Mouse (Mus musculus) embryonic facial prominence, embryonic 10.5 days (tissue): ENCODE measurements around the gene Zbed4. TPM values are rescaled to one million over a fixed set of nuclear protein-coding genes. Genes with fewer than 3 reads are reported as not detected.
"Not testable (repeated sequence)": the region's sequence is repeated elsewhere in the genome, so short reads cannot be mapped to it uniquely, and the experiment has no call there.

Source experiments
- DNase-seq: peaks from one replicate; pipeline ENCODE4 v3.0.0-alpha.2; 2017; ENCODE audit warnings: low spot score
- H3K27ac ChIP-seq: fragments of 300-500 bp; sonication (generic); replicated peaks from 2 replicates; pipeline ENCODE4 v1.5.1; 2016; ENCODE audit warnings: mild to moderate bottlenecking
- H3K27me3 ChIP-seq: fragments of 300-500 bp; sonication (generic); replicated peaks from 2 replicates; pipeline ENCODE4 v1.6.1; 2016; ENCODE audit warnings: low read depth, mild to moderate bottlenecking; ENCODE audit not compliant: poor library complexity, severe bottlenecking
- H3K36me3 ChIP-seq: fragments of 300-500 bp; sonication (generic); replicated peaks from 2 replicates; pipeline ENCODE4 v1.6.1; 2016; ENCODE audit warnings: mild to moderate bottlenecking, moderate library complexity
- H3K4me1 ChIP-seq: fragments of 300-500 bp; sonication (generic); 2 replicates; pipeline ENCODE4 v1.6.1; 2016
- H3K4me3 ChIP-seq: fragments of 300-500 bp; sonication (generic); 2 replicates; pipeline ENCODE4 v1.5.1; 2016; ENCODE audit warnings: mild to moderate bottlenecking, moderate library complexity
- H3K9me3 ChIP-seq: fragments of 300-500 bp; sonication (generic); 2 replicates; pipeline ENCODE4 v1.6.1; 2016; ENCODE audit warnings: mild to moderate bottlenecking
- WGBS: fragments of 180-500 bp; shearing (Covaris S2); methylation state at CpG from one replicate; pipeline ENCODE4 v1.1.7; 2016; 5-methylcytosine and 5-hydroxymethylcytosine counted together
- polyA plus RNA-seq: library from polyadenylated mRNA; unstranded; fragments of >200 nt; fragmentation: Nextera tagmentation; extraction: Ambion mirVana; gene quantifications from 2 replicates; pipeline ENCODE4 v1.2.1, GENCODE M21; 2016

Gene Zbed4
- polyA plus RNA-seq, 1 experiment from 2014 or later = 38.5 TPM

DNA sequence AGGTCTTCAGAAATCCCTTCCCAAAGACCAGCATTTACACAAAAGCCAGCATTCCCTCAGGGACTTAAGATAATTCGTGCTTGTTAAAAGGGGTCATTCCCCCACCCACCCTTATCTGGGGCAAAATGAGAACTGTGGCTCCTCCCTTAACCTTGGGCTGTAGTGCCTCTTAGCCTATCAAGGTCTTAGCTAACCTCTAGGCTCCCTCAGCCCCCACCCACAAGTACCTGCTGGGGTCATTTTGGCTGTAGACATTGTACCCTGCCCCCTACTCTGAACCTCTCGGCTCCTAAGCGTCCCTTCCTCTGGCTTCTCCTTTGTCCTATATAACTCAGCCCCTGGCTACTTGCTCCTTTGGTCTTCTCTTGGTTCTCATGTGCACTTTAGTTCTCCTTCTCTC lies 5.5 kb upstream of the Zbed4 start:
- peaks cover 9% of the 10 kb centered on the region for H3K4me1 ChIP-seq
- no peaks in the 10 kb centered on the region for H3K36me3 ChIP-seq
- no peaks in the 10 kb centered on the region for H3K27me3 ChIP-seq
- WGBS = 48% methylated on average over 3 of the region's 3 CpGs
- no peak overlapping the region for H3K27ac ChIP-seq
- DNase-seq = no peak
- H3K9me3 ChIP-seq = no peaks in the 10 kb centered on the region
- no peak overlapping the region for H3K4me3 ChIP-seq

- H3K9me3 ChIP-seq, H3K27ac ChIP-seq, H3K27me3 ChIP-seq, H3K36me3 ChIP-seq, H3K4me3 ChIP-seq, DNase-seq: not testable (repeated sequence)
- 92% methylated on average over 8 of the region's 8 CpGs for WGBS
- H3K4me1 ChIP-seq = peaks cover 19% of the 10 kb centered on the region
Measured at GRCm38 (mm10) chr15:88749617-88750016, 1.8 kb upstream of the Zbed4 start.

- WGBS = 92% methylated on average over 10 of the region's 10 CpGs
- Histone ChIP-seq H3K4me1 (peaks cover 19% of the 10 kb centered on the region), H3K27ac (no peak overlapping the region), H3K36me3 (peaks cover 5% of the 10 kb centered on the region), H3K27me3 (no peaks in the 10 kb centered on the region), H3K4me3 (0 out of 2 replicates have a peak overlapping the region, but pooled peaks have one; percentile 89), H3K9me3 (no peaks in the 10 kb centered on the region)
- no peak for DNase-seq
Measured at GRCm38 (mm10) chr15:88750032-88750431, 1.4 kb upstream of the Zbed4 start.

GRCm38 (mm10) chr15:88750677-88751563 lies 540 bp upstream of the Zbed4 start:
- H3K4me3 ChIP-seq = peak overlapping the region; percentile 89
- H3K36me3 ChIP-seq = peaks cover 14% of the 10 kb centered on the region
- WGBS = 7% methylated on average over 54 of the region's 54 CpGs
- H3K4me1 ChIP-seq = peaks cover 19% of the 10 kb centered on the region
- H3K27ac ChIP-seq = peak overlapping the region; percentile 96
- H3K27me3 ChIP-seq = no peaks in the 10 kb centered on the region
- peak; percentile 99 for DNase-seq
- H3K9me3 ChIP-seq = no peaks in the 10 kb centered on the region

DNA sequence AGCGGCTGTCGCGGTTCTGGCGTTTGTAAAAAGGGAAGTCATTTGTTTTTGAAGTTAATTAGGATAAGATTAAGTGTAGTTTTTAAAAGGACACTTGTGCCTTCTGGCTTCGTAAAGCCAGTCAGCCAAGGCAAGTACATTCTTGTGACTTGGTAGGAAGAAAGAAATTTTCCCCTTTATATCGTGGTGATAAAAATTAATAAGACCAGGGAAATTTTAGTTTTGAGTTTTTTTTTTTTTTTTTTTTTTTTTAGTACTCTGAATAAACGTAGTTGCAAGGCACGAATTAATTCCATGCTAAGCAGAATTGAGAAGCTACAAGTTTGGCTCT lies 908 bp downstream of the Zbed4 start:
- Histone ChIP-seq H3K36me3 (peaks cover 26% of the 10 kb centered on the region), H3K4me3 (peak overlapping the region; percentile 89), H3K4me1 (peaks cover 19% of the 10 kb centered on the region), H3K9me3 (no peaks in the 10 kb centered on the region), H3K27me3 (no peaks in the 10 kb centered on the region), H3K27ac (peak overlapping the region; percentile 96)
- 2% methylated on average over 8 of the region's 8 CpGs for WGBS
- no peak for DNase-seq

DNA sequence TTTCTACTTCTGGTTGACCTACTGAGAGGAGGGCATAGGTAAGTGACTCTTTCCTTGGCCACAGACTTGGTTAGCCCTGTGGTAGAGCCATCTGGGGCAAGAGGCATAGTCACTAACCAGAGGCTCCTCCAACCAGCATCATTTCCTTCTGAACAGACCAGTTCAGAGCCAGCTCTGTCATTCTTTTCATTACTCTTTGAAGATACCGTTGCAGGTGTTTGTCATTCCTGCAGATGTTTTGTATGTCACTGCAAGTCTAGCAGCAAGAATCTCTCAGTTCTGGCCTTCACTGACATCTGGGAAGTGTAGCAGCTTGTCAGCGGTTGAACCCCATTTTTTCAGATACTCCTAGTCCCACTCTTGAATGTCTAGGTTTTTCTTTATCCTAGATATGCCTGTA lies 3.4 kb downstream of the Zbed4 start:
- no peak overlapping the region for H3K27ac ChIP-seq
- no peak for DNase-seq
- peaks cover 52% of the 10 kb centered on the region for H3K36me3 ChIP-seq
- H3K4me1 ChIP-seq = peaks cover 19% of the 10 kb centered on the region
- H3K4me3 ChIP-seq = no peak overlapping the region
- no peaks in the 10 kb centered on the region for H3K9me3 ChIP-seq
- 93% methylated on average over 2 of the region's 2 CpGs for WGBS
- H3K27me3 ChIP-seq = no peaks in the 10 kb centered on the region

- no peaks in the 10 kb centered on the region for H3K27me3 ChIP-seq
- H3K36me3 ChIP-seq = peaks cover 60% of the 10 kb centered on the region
- no peak overlapping the region for H3K27ac ChIP-seq
- DNase-seq = no peak
- WGBS = 95% methylated on average over 18 of the region's 18 CpGs
- H3K9me3 ChIP-seq = no peaks in the 10 kb centered on the region
- peaks cover 11% of the 10 kb centered on the region for H3K4me1 ChIP-seq
- no peak overlapping the region for H3K4me3 ChIP-seq
Measured at GRCm38 (mm10) chr15:88755761-88756160, 4.3 kb downstream of the Zbed4 start.

DNA sequence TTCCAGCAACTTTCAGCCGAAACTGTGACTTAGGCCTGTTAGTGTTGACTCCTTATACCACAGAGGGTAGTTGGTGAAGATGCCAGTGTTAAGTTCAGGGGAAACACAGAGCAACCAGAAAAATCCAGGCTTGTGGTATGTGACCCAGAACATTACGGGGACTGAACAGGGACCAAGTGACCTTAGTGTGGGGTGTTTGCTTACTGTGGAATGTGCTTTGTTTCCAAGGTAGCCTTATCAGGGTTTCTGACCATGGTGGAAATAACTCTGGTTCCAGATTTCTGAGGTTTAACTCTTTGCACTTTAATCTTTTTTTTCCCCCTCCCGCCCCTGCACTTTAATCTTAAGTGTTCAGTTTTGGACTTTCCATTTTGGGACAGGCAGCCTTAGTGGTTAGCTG lies 6.6 kb downstream of the Zbed4 start:
- H3K36me3 ChIP-seq = peaks cover 83% of the 10 kb centered on the region
- WGBS = 91% methylated on average over 3 of the region's 3 CpGs

DNA sequence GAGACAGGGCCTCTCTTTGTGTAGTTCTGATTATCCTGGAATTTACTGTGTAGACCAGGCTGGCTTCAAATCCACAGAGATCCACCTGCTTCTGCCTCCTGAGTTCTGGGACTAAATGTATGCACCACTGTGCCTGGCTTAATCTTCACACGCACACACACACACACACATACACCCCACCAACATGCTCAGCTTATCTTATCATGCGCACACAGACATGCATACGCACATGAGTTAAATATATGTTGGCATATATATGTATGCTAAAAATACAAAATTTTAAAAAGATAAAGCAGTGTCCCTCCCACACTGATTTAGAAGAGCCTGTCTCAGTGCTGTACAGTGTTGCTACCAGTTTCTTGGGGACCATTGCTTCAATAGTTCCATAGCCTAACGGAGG lies 10.1 kb downstream of the Zbed4 start:
- peaks cover 97% of the 10 kb centered on the region for H3K36me3 ChIP-seq
- no peaks in the 10 kb centered on the region for H3K27me3 ChIP-seq
- no peaks in the 10 kb centered on the region for H3K9me3 ChIP-seq
- DNase-seq = no peak
- no peak overlapping the region for H3K27ac ChIP-seq
- 95% methylated on average over 4 of the region's 4 CpGs for WGBS
- no peaks in the 10 kb centered on the region for H3K4me1 ChIP-seq
- H3K4me3 ChIP-seq = no peak overlapping the region

More for the DNA sequence above, 6.6 kb downstream of the Zbed4 start:
- H3K9me3 ChIP-seq = no peaks in the 10 kb centered on the region
- peaks cover 5% of the 10 kb centered on the region for H3K4me1 ChIP-seq
- DNase-seq = no peak
- no peak overlapping the region for H3K27ac ChIP-seq
- no peaks in the 10 kb centered on the region for H3K27me3 ChIP-seq
- no peak overlapping the region for H3K4me3 ChIP-seq

DNA sequence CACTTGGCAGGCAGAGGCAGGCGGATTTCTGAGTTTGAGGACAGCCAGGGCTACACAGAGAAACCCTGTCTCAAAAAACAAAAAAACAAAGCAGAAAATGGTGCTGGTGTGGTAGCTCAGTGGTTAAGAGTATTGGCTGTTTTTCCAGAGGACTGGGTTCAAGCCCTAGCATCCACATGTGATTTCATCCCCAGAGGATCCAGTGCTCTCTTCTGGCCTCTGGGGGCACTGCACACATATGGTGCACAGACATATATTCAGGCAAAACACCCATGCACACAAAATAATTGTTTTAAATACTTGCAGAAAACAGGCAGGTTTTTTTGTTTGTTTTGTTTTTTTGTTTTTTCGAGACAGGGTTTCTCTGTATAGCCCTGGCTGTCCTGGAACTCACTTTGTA lies 14.7 kb downstream of the Zbed4 start:
- WGBS = 96% methylated on average over 2 of the region's 2 CpGs
- peaks cover 88% of the 10 kb centered on the region for H3K36me3 ChIP-seq
- H3K9me3 ChIP-seq = not testable (repeated sequence)

DNA sequence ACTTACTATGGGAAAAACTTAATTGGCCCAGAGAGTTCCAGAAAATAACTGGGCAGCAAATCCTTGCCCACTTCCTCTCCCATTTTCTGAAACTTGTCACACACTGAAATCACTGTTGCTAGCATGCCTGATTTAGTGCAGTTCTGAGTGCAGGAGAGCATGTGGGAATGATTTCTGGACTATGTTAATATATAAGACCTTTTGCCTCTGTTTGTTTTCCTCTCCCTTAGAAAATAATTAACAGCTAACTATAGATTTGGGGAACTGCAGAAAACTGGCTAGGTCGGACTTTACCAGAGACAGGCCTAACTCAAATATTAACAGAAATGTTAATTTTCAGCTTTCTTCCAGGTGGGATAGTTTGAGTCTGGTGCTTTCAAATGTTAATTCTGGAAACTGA lies 17.1 kb downstream of the Zbed4 start:
- H3K27me3 ChIP-seq = no peaks in the 10 kb centered on the region
- H3K4me1 ChIP-seq = no peaks in the 10 kb centered on the region
- no peak for DNase-seq
- no peaks in the 10 kb centered on the region; the same call in 1 of the 2 replicates for H3K9me3 ChIP-seq
- no peak overlapping the region for H3K27ac ChIP-seq
- H3K4me3 ChIP-seq = no peak overlapping the region
- WGBS = 79% methylated on average over 1 of the region's 1 CpGs
- H3K36me3 ChIP-seq = peaks cover 88% of the 10 kb centered on the region

More for the DNA sequence above, 14.7 kb downstream of the Zbed4 start:
- H3K27ac ChIP-seq, H3K4me1 ChIP-seq, H3K4me3 ChIP-seq, DNase-seq, H3K27me3 ChIP-seq: not testable (repeated sequence)

GRCm38 (mm10) chr15:88774630-88775029 lies 23.2 kb downstream of the Zbed4 start:
- H3K27ac ChIP-seq, H3K4me1 ChIP-seq, H3K4me3 ChIP-seq, DNase-seq, H3K9me3 ChIP-seq, H3K27me3 ChIP-seq: not testable (repeated sequence)
- WGBS = 90% methylated on average over 5 of the region's 5 CpGs
- H3K36me3 ChIP-seq = peaks cover 88% of the 10 kb centered on the region

- no peak for DNase-seq
- WGBS = 85% methylated on average over 4 of the region's 4 CpGs
- Histone ChIP-seq H3K27me3 (no peaks in the 10 kb centered on the region), H3K4me3 (no peak overlapping the region), H3K9me3 (no peaks in the 10 kb centered on the region), H3K36me3 (peaks cover 4% of the 10 kb centered on the region), H3K27ac (no peak overlapping the region), H3K4me1 (no peaks in the 10 kb centered on the region)
Measured at GRCm38 (mm10) chr15:88792140-88792850, 40.8 kb downstream of the Zbed4 start.
